Mouse (Mus musculus) kidney, embryonic 14.5 days (tissue): ENCODE data around the gene Tgfb2. TPM values are rescaled to one million over a fixed set of nuclear protein-coding genes. Genes with fewer than 3 reads are reported as not detected.

Experiments
- ATAC-seq: fragments of 200-750 bp; cut with Nextera tagmentation; 2 replicates; pipeline ENCODE4 v1.8.0; 2017; ENCODE audit warnings: moderate number of reproducible peaks, mild to moderate bottlenecking, moderate TSS enrichment, moderate library complexity; ENCODE audit not compliant: low FRiP score, low TSS enrichment
- H3K27ac ChIP-seq: fragments of 300-500 bp; sonication (generic); 2 replicates; pipeline ENCODE4 v1.5.1; 2014; ENCODE audit warnings: low read depth, mild to moderate bottlenecking, low read length, moderate library complexity, mixed read lengths
- H3K27me3 ChIP-seq: fragments of 300-500 bp; sonication (generic); 2 replicates; pipeline ENCODE4 v1.6.1; 2014; ENCODE audit warnings: mild to moderate bottlenecking, low read length; ENCODE audit not compliant: control insufficient read depth, insufficient read depth
- H3K36me3 ChIP-seq: fragments of 300-500 bp; sonication (generic); 2 replicates; pipeline ENCODE4 v1.6.1; 2014; ENCODE audit warnings: low read length, mixed read lengths; ENCODE audit not compliant: control insufficient read depth, insufficient read depth
- H3K4me1 ChIP-seq: fragments of 300-500 bp; sonication (generic); 2 replicates; pipeline ENCODE4 v1.6.1; 2014; ENCODE audit warnings: low read length, mixed read lengths; ENCODE audit not compliant: control insufficient read depth, insufficient read depth
- H3K4me2 ChIP-seq: fragments of 300-500 bp; sonication (generic); replicated peaks from 2 replicates; pipeline ENCODE4 v1.6.1; 2014; ENCODE audit warnings: low read depth, mild to moderate bottlenecking, low read length
- H3K4me3 ChIP-seq: fragments of 300-500 bp; sonication (generic); 2 replicates; pipeline ENCODE4 v1.5.1; 2014; ENCODE audit warnings: mild to moderate bottlenecking, low read length
- H3K9ac ChIP-seq: fragments of 300-500 bp; sonication (generic); 2 replicates; pipeline ENCODE4 v1.6.1; 2014; ENCODE audit warnings: low read depth, mild to moderate bottlenecking, low read length, moderate library complexity
- H3K9me3 ChIP-seq: fragments of 300-500 bp; sonication (generic); 2 replicates; pipeline ENCODE4 v1.6.1; 2016; ENCODE audit warnings: low read length; ENCODE audit not compliant: control insufficient read depth
- WGBS: fragments of 180-500 bp; shearing (Covaris S2); extraction: QIAGEN DNeasy Blood & Tissue Kit; methylation state at CpG from one replicate; pipeline ENCODE4 v1.1.7; 2014; 5-methylcytosine and 5-hydroxymethylcytosine counted together
- polyA plus RNA-seq: library from polyadenylated mRNA; unstranded; fragments of >200 nt; fragmentation: Nextera tagmentation; extraction: Ambion mirVana; gene quantifications from 2 replicates; pipeline ENCODE4 v1.2.1, GENCODE M21; 2014

The Tgfb2 gene
- 13.6 and 15.4 TPM in 2 replicates for polyA plus RNA-seq

DNA sequence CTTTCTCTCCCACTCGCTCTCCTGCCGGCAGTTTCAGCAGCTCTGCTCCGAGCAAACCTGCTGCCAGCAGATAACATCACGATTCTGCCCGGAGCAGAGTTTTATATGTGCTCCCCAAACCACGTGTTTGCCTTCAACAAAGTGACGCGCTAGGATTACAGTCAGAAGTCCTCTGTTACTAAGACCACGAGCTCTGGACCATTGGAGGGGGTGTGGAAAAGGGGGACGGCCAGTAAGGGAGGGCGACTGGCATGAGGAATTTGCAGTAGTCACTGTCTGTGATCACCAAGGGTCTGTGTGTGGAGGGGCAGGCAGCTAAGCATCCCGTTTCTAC is at the start of gene Tgfb2:
Gene Tgfb2, minus strand, starts transcription at position 75 of the 334 bp plus-strand sequence.
- Histone ChIP-seq H3K9me3 (no peaks in the 10 kb centered on the region), H3K4me1 (0 out of 2 replicates have a peak, but pooled peaks cover 3% of the 10 kb centered on the region), H3K4me2 (peak within 1 kb of the TSS; percentile 88), H3K9ac (peak within 1 kb of the TSS; percentile 78), H3K27me3 (no peaks in the 10 kb centered on the region), H3K36me3 (no peaks in the 10 kb centered on the region), H3K4me3 (peak within 1 kb of the TSS; percentile 65), H3K27ac (peak within 1 kb of the TSS; percentile 81)
- 2% methylated on average over 12 of the region's 12 CpGs for WGBS
- ATAC-seq = peak; percentile 15; the same call in 1 of the 2 replicates

DNA sequence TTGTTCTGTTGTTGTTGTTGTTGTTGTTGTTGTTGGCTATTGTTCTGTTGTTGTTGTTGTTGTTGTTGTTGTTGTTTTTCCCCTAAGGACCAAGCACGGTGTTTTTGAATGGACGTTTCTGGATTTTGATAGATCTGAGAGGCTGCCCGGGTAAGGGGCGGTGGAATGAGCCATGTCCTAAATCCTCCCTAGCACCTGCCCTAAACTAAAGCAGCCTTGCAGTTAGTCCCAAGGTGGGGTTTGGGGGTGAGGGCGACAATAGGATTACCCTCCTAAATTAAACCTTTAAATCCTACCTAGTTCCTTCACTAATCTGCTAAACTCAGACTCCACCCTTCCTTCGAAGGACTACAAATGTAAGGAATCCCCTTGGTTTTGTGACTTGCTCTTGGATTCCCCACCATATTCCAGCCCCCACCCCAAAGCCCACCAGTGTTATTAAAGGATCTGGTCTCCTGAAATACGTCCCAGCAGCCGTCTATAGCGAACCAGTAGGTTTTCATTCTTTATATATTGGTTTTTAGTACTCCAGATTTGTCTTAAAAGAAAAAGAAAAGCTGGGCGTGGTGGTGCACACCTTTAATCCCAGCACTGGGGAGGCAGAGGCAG is 44.0 kb upstream of the Tgfb2 start:
- H3K9me3 ChIP-seq = no peaks in the 10 kb centered on the region
- peak; percentile 59; the same call in 1 of the 2 replicates for ATAC-seq
- H3K36me3 ChIP-seq = no peaks in the 10 kb centered on the region
- WGBS = 38% methylated on average over 10 of the region's 10 CpGs
- H3K9ac ChIP-seq = peak overlapping the region; percentile 88
- H3K27me3 ChIP-seq = no peaks in the 10 kb centered on the region
- peaks cover 13% of the 10 kb centered on the region; the same call in 1 of the 2 replicates for H3K4me1 ChIP-seq
- peak overlapping the region; percentile 77 for H3K4me2 ChIP-seq
- H3K27ac ChIP-seq = peak overlapping the region; percentile 74; the same call in 1 of the 2 replicates
- H3K4me3 ChIP-seq = peak overlapping the region; percentile 81

DNA sequence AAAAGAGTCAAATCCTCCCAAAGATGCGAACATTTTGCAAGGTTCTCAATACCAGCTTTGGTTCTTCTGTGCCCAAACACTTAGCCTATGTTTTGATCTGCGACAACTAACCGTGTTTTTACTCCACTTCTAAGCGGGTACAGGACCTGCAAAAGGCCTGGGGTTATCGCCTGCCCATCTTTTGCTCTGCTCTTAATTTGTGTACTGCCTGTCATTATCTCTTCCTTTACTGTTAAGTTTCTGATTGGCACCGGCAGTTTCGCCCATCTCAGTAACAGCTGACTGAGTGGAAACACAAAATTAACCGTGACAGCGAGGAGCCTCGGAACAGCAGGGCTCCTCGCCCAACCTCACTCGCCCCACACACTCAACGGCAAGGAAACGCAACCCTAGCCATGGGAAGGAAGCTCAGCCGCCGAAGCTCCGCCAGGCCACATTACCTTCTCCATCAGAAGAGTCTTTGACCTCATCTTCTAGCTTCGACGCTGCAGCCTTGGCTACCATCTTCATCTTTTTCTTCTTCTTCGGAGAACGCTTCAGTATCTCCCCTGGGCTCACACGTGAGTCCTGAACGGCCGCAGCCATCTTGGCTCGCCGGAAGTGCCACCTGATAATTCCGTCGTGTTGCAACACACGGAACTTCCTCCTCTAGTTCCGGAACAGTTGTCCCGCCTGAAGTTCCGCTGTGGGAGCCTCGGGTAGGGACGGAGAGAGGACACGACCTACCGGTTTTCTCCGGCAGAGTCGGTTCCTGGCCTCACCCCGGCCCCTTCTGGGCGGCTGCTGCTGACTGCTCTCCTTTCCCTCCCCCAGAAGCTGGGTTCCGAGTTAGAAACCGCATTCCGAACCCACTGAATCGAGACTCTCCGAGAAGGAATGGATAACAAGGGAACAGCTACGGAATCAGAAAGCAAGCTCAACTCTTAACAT is 43.2 kb upstream of the Tgfb2 start, which contains the start of gene Rrp15:
Gene Rrp15, minus strand, starts transcription at position 635 of the 930 bp plus-strand sequence.
- Histone ChIP-seq H3K27me3 (no peaks in the 10 kb centered on the region), H3K9ac (peak within 1 kb of the TSS; percentile 88), H3K4me2 (peak within 1 kb of the TSS; percentile 77), H3K27ac (peak within 1 kb of the TSS; percentile 74; the same call in 1 of the 2 replicates), H3K9me3 (no peaks in the 10 kb centered on the region), H3K4me3 (peak within 1 kb of the TSS; percentile 81), H3K36me3 (no peaks in the 10 kb centered on the region), H3K4me1 (peaks cover 13% of the 10 kb centered on the region; the same call in 1 of the 2 replicates)
- WGBS = under 1% methylated on average over 46 of the region's 46 CpGs
- peak; percentile 96 for ATAC-seq

DNA sequence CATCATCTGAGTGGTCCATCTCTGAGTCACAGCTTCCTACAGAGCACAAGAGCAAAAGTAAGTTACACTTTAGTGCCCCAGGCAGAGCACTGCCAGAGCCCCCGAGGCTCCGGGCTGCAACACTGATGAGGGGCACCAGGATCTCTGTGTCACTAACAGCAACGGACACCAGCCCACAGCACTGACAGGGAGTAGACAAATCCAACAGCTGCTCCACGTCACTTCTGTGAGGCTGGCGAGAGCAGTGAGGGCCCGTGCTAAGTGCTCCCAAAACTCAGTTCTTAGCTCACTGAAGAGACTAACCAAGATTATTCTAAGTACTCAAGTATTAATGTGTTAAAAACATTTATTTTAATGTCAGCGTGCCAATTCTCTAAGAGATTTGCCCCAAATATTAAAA is 34.0 kb upstream of the Tgfb2 start:
- 54% methylated on average over 7 of the region's 7 CpGs for WGBS
- Histone ChIP-seq H3K4me1 (no peaks in the 10 kb centered on the region), H3K36me3 (peaks cover 46% of the 10 kb centered on the region), H3K4me2 (no peak overlapping the region), H3K9me3 (no peaks in the 10 kb centered on the region), H3K9ac (no peak overlapping the region), H3K4me3 (no peak overlapping the region), H3K27me3 (no peaks in the 10 kb centered on the region), H3K27ac (no peak overlapping the region)
- ATAC-seq = no peak

DNA sequence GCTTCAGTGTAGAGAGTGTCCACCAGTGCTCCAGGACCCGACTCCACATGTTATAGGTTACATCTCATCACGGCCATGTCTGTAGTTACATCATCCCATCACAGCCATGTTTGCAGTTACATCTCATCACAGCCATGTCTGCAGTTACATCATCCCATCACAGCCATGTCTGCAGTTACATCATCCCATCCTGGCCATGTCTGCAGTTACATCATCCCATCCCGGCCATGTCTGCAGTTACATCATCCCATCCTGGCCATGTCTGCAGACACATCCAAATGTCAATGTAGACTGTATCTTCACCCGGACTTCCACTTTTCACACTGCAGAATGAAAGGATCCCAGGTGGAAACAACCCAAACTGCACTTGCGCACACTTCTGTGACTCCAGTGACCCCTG is 29.7 kb upstream of the Tgfb2 start:
- WGBS = 91% methylated on average over 5 of the region's 5 CpGs
- Histone ChIP-seq H3K27ac (no peak overlapping the region), H3K4me2 (no peak overlapping the region), H3K27me3 (no peaks in the 10 kb centered on the region), H3K9me3 (no peaks in the 10 kb centered on the region), H3K9ac (no peak overlapping the region), H3K4me3 (no peak overlapping the region), H3K36me3 (peaks cover 56% of the 10 kb centered on the region), H3K4me1 (no peaks in the 10 kb centered on the region)
- ATAC-seq = no peak

DNA sequence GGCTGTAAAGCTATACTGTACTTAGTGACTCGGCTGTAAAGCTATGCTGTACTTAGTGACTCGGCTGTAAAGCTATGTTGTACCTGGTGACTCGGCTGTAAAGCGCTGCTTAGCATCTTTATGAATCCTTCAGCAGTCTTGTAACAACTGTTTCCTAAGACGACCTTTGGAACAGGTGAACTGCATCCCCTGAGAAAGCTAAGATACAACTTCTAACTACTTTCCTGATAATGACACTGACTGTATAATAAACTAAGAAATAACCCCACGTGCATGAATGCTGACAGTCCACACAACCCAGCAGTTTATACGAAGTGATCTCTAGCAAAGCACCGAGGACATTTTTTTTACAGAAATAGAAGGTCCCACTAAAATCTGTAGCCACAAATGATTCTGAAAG is 27.3 kb upstream of the Tgfb2 start:
- Histone ChIP-seq H3K4me2 (no peak overlapping the region), H3K9me3 (no peaks in the 10 kb centered on the region), H3K4me3 (no peak overlapping the region), H3K36me3 (peaks cover 42% of the 10 kb centered on the region), H3K27ac (no peak overlapping the region), H3K9ac (no peak overlapping the region), H3K27me3 (no peaks in the 10 kb centered on the region), H3K4me1 (no peaks in the 10 kb centered on the region)
- ATAC-seq = no peak
- WGBS = 94% methylated on average over 8 of the region's 8 CpGs

DNA sequence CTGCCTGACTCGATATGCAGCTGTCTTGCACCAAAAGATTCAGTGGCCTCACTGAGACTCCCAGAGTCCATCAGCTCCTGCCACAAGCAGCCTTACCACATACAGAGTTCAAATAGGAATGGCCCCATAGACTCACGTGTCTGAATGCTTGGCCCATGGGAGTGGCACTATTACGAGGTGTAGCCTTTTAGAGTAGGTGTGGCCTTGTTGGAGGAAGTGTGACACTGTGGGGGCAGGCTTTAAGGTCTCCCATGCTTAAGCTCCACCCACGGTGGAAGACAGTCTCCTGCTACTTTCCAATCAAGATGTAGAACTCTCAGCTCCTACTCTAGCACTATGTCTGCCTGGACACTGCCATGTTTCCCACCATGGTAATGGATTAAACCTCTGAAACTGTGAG is 23.0 kb upstream of the Tgfb2 start:
- Histone ChIP-seq H3K9me3 (no peaks in the 10 kb centered on the region), H3K4me2 (no peak overlapping the region), H3K27ac (no peak overlapping the region), H3K4me3 (no peak overlapping the region), H3K9ac (no peak overlapping the region), H3K36me3 (peaks cover 3% of the 10 kb centered on the region; the same call in 1 of the 2 replicates), H3K27me3 (no peaks in the 10 kb centered on the region), H3K4me1 (0 out of 2 replicates have a peak, but pooled peaks cover 4% of the 10 kb centered on the region)
- ATAC-seq = no peak
- WGBS = 61% methylated on average over 4 of the region's 4 CpGs

DNA sequence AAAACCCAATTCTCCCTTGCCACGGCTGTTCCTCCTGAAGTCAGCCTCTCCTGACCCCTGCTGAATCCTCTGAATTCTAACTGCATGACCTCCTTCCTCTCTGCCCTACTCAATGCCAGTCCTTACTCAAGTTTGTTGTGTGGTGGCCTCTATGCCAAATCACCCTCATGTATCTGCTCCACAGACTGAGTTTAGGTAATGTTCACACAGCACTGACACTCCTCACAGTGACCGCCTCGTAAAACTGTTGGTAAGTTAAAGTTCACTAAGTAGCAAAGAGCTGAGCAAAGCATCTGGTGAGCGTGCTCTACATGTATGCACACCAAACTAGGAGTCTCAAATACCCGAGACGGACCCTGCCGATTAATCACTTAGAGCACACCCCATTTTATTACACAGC is 20.3 kb upstream of the Tgfb2 start:
- Histone ChIP-seq H3K4me1 (0 out of 2 replicates have a peak, but pooled peaks cover 4% of the 10 kb centered on the region), H3K27ac (no peak overlapping the region), H3K9ac (no peak overlapping the region), H3K36me3 (peaks cover 3% of the 10 kb centered on the region; the same call in 1 of the 2 replicates), H3K9me3 (no peaks in the 10 kb centered on the region), H3K27me3 (no peaks in the 10 kb centered on the region), H3K4me2 (no peak overlapping the region), H3K4me3 (no peak overlapping the region)
- ATAC-seq = no peak
- WGBS = 47% methylated on average over 7 of the region's 7 CpGs
